Mouse (Mus musculus): ENCODE data around the gene Srsf2. TPM values are rescaled to one million over a fixed set of nuclear protein-coding genes. Genes with fewer than 3 reads are reported as not detected.

The Srsf2 gene
- polyA plus RNA-seq, 1 experiment from 2014 or later: 389 TPM

- Histone ChIP-seq H3K27me3 (replicated peaks; ENCODE audit: control insufficient read depth, insufficient read depth, low read length) (no peaks in the 10 kb centered on the region), H3K9me3 (ENCODE audit: control insufficient read depth, low read length) (no peaks in the 10 kb centered on the region), H3K9ac (ENCODE audit: low read depth, low read length) (no peak overlapping the region), H3K27ac (ENCODE audit: low read length) (no peak overlapping the region), H3K4me3 (ENCODE audit: low read length) (no peak overlapping the region), H3K36me3 (ENCODE audit: control insufficient read depth, insufficient read depth, low read length) (no peaks in the 10 kb centered on the region), H3K4me2 (ENCODE audit: low read depth, low read length) (no peak overlapping the region), H3K4me1 (ENCODE audit: control insufficient read depth, insufficient read depth, low read length) (peaks cover 60% of the 10 kb centered on the region)
- no peak for ATAC-seq
- 99% methylated on average over 2 of the region's 2 CpGs for WGBS
Measured at GRCm38 (mm10) chr11:116823255-116823654, 29.6 kb downstream of the Srsf2 start.

- no peak for ATAC-seq
- H3K4me2 ChIP-seq (ENCODE audit: low read depth, low read length): no peak overlapping the region
- H3K9ac ChIP-seq (ENCODE audit: low read depth, low read length): no peak overlapping the region
- peaks cover 61% of the 10 kb centered on the region for H3K4me1 ChIP-seq (ENCODE audit: control insufficient read depth, insufficient read depth, low read length)
- H3K36me3 ChIP-seq (ENCODE audit: control insufficient read depth, insufficient read depth, low read length): no peaks in the 10 kb centered on the region
- WGBS: 81% methylated on average over 10 of the region's 10 CpGs
- no peak overlapping the region for H3K4me3 ChIP-seq (ENCODE audit: low read length)
- H3K27me3 ChIP-seq (replicated peaks; ENCODE audit: control insufficient read depth, insufficient read depth, low read length): no peaks in the 10 kb centered on the region
- H3K9me3 ChIP-seq (ENCODE audit: control insufficient read depth, low read length): no peaks in the 10 kb centered on the region
- H3K27ac ChIP-seq (ENCODE audit: low read length): no peak overlapping the region
Measured at GRCm38 (mm10) chr11:116822626-116823025, 30.3 kb downstream of the Srsf2 start.

GRCm38 (mm10) chr11:116822215-116822614, 30.7 kb downstream of the Srsf2 start:
- no peak for ATAC-seq
- Histone ChIP-seq H3K4me3 (ENCODE audit: low read length) (no peak overlapping the region), H3K36me3 (ENCODE audit: control insufficient read depth, insufficient read depth, low read length) (no peaks in the 10 kb centered on the region), H3K9me3 (ENCODE audit: control insufficient read depth, low read length) (no peaks in the 10 kb centered on the region), H3K4me2 (ENCODE audit: low read depth, low read length) (no peak overlapping the region), H3K27ac (ENCODE audit: low read length) (no peak overlapping the region), H3K4me1 (ENCODE audit: control insufficient read depth, insufficient read depth, low read length) (peaks cover 61% of the 10 kb centered on the region), H3K27me3 (replicated peaks; ENCODE audit: control insufficient read depth, insufficient read depth, low read length) (no peaks in the 10 kb centered on the region), H3K9ac (ENCODE audit: low read depth, low read length) (no peak overlapping the region)
- 55% methylated on average over 10 of the region's 10 CpGs for WGBS

- H3K9me3 ChIP-seq (ENCODE audit: control insufficient read depth, low read length): no peaks in the 10 kb centered on the region
- H3K4me2 ChIP-seq (ENCODE audit: low read depth, low read length): no peak overlapping the region
- no peak overlapping the region for H3K4me3 ChIP-seq (ENCODE audit: low read length)
- H3K27me3 ChIP-seq (replicated peaks; ENCODE audit: control insufficient read depth, insufficient read depth, low read length): no peaks in the 10 kb centered on the region
- H3K4me1 ChIP-seq (ENCODE audit: control insufficient read depth, insufficient read depth, low read length): peaks cover 59% of the 10 kb centered on the region
- H3K27ac ChIP-seq (ENCODE audit: low read length): peak overlapping the region; percentile 7; the same call in 1 of the 2 replicates
- ATAC-seq: no peak
- WGBS: 60% methylated on average over 13 of the region's 13 CpGs
- H3K36me3 ChIP-seq (ENCODE audit: control insufficient read depth, insufficient read depth, low read length): no peaks in the 10 kb centered on the region
- peak overlapping the region; percentile 17; the same call in 1 of the 2 replicates for H3K9ac ChIP-seq (ENCODE audit: low read depth, low read length)
Measured at GRCm38 (mm10) chr11:116821057-116821940, 31.6 kb downstream of the Srsf2 start.

GRCm38 (mm10) chr11:116819932-116820593, 32.8 kb downstream of the Srsf2 start:
- Histone ChIP-seq H3K27ac (ENCODE audit: low read length) (peak overlapping the region; percentile 77; the same call in 1 of the 2 replicates), H3K36me3 (ENCODE audit: control insufficient read depth, insufficient read depth, low read length) (no peaks in the 10 kb centered on the region), H3K9me3 (ENCODE audit: control insufficient read depth, low read length) (no peaks in the 10 kb centered on the region), H3K4me1 (ENCODE audit: control insufficient read depth, insufficient read depth, low read length) (peaks cover 56% of the 10 kb centered on the region), H3K27me3 (replicated peaks; ENCODE audit: control insufficient read depth, insufficient read depth, low read length) (no peaks in the 10 kb centered on the region), H3K4me3 (ENCODE audit: low read length) (no peak overlapping the region), H3K9ac (ENCODE audit: low read depth, low read length) (no peak overlapping the region), H3K4me2 (ENCODE audit: low read depth, low read length) (no peak overlapping the region)
- no peak for ATAC-seq
- 77% methylated on average over 5 of the region's 5 CpGs for WGBS

GRCm38 (mm10) chr11:116818722-116819121, 34.2 kb downstream of the Srsf2 start:
- Histone ChIP-seq H3K27ac (ENCODE audit: low read length) (peak overlapping the region; percentile 77), H3K4me1 (ENCODE audit: control insufficient read depth, insufficient read depth, low read length) (peaks cover 67% of the 10 kb centered on the region), H3K9me3 (ENCODE audit: control insufficient read depth, low read length) (no peaks in the 10 kb centered on the region), H3K36me3 (ENCODE audit: control insufficient read depth, insufficient read depth, low read length) (no peaks in the 10 kb centered on the region), H3K4me3 (ENCODE audit: low read length) (no peak overlapping the region), H3K27me3 (replicated peaks; ENCODE audit: control insufficient read depth, insufficient read depth, low read length) (no peaks in the 10 kb centered on the region), H3K4me2 (ENCODE audit: low read depth, low read length) (peak overlapping the region; percentile 19; the same call in 1 of the 2 replicates), H3K9ac (ENCODE audit: low read depth, low read length) (peak overlapping the region; percentile 29)
- 27% methylated on average over 8 of the region's 8 CpGs for WGBS
- peak; percentile 87 for ATAC-seq

GRCm38 (mm10) chr11:116817567-116817966, 35.3 kb downstream of the Srsf2 start:
- no peak for ATAC-seq
- no peak overlapping the region for H3K4me3 ChIP-seq (ENCODE audit: low read length)
- H3K27ac ChIP-seq (ENCODE audit: low read length): no peak overlapping the region
- peaks cover 79% of the 10 kb centered on the region for H3K4me1 ChIP-seq (ENCODE audit: control insufficient read depth, insufficient read depth, low read length)
- H3K36me3 ChIP-seq (ENCODE audit: control insufficient read depth, insufficient read depth, low read length): no peaks in the 10 kb centered on the region
- no peak overlapping the region for H3K9ac ChIP-seq (ENCODE audit: low read depth, low read length)
- WGBS: 94% methylated on average over 5 of the region's 5 CpGs
- H3K27me3 ChIP-seq (replicated peaks; ENCODE audit: control insufficient read depth, insufficient read depth, low read length): no peaks in the 10 kb centered on the region
- no peak overlapping the region for H3K4me2 ChIP-seq (ENCODE audit: low read depth, low read length)
- no peaks in the 10 kb centered on the region for H3K9me3 ChIP-seq (ENCODE audit: control insufficient read depth, low read length)

GRCm38 (mm10) chr11:116816769-116817168, 36.1 kb downstream of the Srsf2 start:
- no peak for ATAC-seq
- no peak overlapping the region for H3K4me3 ChIP-seq (ENCODE audit: low read length)
- WGBS: 73% methylated on average over 5 of the region's 5 CpGs
- H3K9me3 ChIP-seq (ENCODE audit: control insufficient read depth, low read length): no peaks in the 10 kb centered on the region
- no peak overlapping the region for H3K4me2 ChIP-seq (ENCODE audit: low read depth, low read length)
- H3K27ac ChIP-seq (ENCODE audit: low read length): no peak overlapping the region
- peaks cover 75% of the 10 kb centered on the region for H3K4me1 ChIP-seq (ENCODE audit: control insufficient read depth, insufficient read depth, low read length)
- H3K27me3 ChIP-seq (replicated peaks; ENCODE audit: control insufficient read depth, insufficient read depth, low read length): no peaks in the 10 kb centered on the region
- H3K36me3 ChIP-seq (ENCODE audit: control insufficient read depth, insufficient read depth, low read length): no peaks in the 10 kb centered on the region
- H3K9ac ChIP-seq (ENCODE audit: low read depth, low read length): no peak overlapping the region

- no peaks in the 10 kb centered on the region for H3K27me3 ChIP-seq (replicated peaks; ENCODE audit: control insufficient read depth, insufficient read depth, low read length)
- no peak overlapping the region for H3K4me3 ChIP-seq (ENCODE audit: low read length)
- H3K4me1 ChIP-seq (ENCODE audit: control insufficient read depth, insufficient read depth, low read length): peaks cover 71% of the 10 kb centered on the region
- H3K4me2 ChIP-seq (ENCODE audit: low read depth, low read length): no peak overlapping the region
- H3K36me3 ChIP-seq (ENCODE audit: control insufficient read depth, insufficient read depth, low read length): no peaks in the 10 kb centered on the region; the same call in 1 of the 2 replicates
- ATAC-seq: no peak
- H3K9ac ChIP-seq (ENCODE audit: low read depth, low read length): peak overlapping the region; percentile 50
- 32% methylated on average over 7 of the region's 7 CpGs for WGBS
- no peaks in the 10 kb centered on the region for H3K9me3 ChIP-seq (ENCODE audit: control insufficient read depth, low read length)
- H3K27ac ChIP-seq (ENCODE audit: low read length): peak overlapping the region; percentile 90
Measured at GRCm38 (mm10) chr11:116814884-116815415, 37.9 kb downstream of the Srsf2 start.
